Mouse (Mus musculus) ovary, adult 18-20 months (tissue): ENCODE results near the gene Pi4kb.
A peak's percentile ranks its signal among the peaks of the same experiment; 100 is the strongest.
"Not testable (repeated sequence)": the region's sequence is repeated elsewhere in the genome, so short reads cannot be mapped to it uniquely, and the experiment has no call there.

Experiments used
- DNase-seq: peaks from one replicate; pipeline ENCODE4 v3.0.0; 2022; ENCODE audit warnings: low spot score, mixed read lengths

The Pi4kb gene

DNA sequence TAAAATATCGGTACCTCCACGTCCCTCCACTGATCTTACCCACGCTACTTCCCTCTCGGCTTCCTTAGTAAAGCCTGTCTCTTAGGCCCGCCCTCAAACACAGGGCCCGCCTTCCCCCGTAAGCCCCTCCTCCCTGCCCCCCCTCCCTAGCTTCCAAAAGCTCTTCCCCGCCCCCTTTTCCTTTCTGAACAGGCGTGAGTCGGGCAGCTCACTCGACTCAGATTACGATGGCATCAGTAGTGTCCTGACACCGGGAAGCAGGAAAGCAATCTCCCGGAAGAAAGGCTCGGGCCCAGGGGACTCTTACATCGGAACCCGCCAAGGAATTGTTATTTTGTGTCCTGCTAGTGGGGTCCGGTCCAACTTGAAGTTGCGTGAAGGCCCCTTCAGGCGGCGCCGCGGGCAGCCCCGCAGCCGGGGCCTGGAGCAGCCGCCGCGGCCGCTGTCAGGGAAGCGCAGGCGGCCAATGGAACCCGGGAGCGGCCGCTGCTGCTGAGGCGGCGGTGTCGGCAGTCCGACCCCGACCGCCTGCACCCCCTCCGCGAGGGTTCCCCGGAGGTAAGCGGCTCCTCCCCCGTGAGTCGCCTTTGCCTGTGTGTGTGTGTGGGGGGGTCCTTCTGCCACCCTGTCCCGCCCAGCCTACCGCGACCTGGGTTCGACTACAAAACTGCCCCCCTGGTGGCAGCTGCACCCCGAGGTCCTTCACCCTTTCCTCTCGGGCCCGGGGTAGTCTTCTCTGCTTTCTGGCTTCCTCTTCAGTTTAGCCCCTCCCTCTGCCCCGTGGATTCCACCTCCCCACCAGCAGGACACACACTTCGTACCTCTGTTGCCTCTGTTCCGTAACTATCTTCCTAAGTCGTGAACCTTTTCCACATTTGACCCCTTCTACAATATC lies at the start of gene Pi4kb:
Pi4kb (plus strand) TSS at position 204 of the 895 bp plus-strand sequence.
- peak; percentile 70 for DNase-seq

DNA sequence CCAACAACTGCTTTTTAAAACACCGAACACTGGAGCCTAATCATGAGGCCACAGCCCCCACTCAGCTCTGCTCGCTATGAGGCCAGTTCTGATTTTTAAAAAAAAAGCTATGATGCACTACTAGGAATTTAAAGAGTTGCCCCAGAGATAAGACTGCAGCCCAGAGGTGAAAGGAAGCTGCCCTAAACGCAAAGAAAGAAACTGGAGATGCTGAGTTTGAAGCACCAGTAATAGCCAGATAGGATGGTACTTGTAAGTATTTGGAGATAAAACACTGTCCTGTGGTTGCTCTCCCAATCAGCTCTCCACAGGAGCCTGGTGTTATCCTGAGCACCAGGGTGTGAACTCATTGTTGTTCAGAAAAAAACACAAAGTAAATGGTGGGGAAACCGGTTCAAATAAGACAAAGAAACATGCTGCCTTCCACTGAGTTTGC lies 48.2 kb upstream of the Pi4kb start:
- not testable (repeated sequence) for DNase-seq

DNA sequence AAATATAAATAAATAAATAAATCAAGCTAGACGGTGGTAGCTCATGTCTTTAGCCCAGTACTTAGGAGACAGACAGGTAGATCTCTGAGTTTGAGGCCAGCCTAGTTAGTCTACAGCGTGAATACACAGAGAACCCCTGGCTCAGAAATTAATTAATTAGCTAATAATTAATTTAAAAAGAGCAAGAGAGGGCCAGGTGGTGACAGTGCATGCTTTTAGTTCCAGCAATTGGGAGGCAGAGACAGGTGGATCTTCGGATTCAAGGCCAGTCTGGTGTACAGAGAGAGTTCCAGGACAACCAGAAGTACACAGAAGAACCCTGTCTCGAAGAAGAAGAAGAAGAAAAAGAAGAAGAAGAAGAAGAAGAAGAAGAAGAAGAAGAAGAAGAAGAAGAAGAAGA lies 45.6 kb upstream of the Pi4kb start:
- not testable (repeated sequence) for DNase-seq

DNA sequence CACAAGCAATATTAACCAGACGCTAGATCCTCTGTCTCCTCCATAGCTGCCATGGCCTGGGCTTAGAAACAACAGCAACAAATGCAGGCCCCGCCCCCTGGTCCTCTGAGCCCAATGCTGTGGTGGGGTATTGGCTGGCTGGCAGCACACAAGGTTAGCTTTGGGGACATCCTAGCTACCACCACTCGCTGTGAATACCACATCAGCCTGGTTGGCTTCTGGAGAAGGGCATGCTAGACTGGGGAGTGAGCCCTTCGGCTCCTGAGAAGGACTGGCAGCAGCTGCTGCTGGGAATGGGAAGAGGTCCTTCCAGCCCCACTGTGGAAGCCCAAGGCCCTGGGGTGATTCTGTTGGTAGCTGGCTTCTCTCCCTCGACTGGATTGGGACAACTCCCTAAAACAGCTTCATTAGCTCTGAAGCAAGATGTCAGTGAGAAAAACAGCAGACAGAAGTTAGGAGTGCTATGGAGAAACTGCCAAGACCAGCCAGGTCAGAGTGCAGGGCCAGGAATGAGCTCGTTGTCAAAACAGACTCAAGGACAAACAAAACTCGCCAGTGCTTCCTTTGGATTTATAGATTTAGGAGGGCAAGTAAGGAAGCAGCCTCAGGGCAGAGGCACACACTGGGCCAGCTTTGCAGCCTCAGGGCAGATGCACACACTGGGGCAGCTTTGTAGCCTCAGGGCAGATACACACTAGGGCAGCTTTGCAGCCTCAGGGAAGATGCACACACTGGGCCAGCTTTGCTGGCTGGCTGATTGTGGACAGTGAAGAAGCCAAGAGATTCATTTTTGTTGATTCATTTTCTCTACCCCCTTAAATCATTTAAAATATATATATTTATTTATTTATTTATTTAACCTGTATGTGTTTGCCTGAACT lies 43.9 kb upstream of the Pi4kb start:
- DNase-seq = peak; percentile 63

DNA sequence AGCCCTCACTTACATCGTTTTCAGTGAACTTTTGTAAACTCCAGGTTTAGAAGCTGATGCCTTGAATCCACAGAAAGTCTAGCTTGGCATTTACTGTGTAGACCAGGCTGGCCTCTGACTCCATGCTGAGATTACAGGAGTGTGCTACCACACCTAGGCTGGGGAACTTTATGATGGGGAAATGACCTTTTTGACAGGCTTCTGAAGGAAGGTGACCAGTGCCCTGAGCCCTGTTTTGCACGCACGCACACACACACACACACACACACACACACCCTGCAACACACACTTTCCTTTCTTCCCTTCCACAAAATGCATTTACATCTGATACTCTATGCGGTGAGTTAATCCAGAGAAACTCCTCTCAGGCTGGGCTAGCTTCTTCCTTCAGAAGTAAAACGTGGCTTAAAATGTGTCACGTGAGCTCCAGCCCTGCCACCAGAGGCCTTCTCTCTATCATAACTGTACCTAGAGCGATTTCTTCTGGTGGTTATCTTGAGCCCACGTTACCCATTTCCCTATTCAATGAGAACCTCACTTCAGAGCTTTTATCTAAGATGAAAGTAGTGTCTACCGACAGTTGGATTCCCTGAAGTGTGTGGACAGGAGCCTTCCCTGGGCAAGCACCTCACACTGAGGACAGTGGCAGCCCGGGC lies 43.0 kb upstream of the Pi4kb start:
- not testable (repeated sequence) for DNase-seq

DNA sequence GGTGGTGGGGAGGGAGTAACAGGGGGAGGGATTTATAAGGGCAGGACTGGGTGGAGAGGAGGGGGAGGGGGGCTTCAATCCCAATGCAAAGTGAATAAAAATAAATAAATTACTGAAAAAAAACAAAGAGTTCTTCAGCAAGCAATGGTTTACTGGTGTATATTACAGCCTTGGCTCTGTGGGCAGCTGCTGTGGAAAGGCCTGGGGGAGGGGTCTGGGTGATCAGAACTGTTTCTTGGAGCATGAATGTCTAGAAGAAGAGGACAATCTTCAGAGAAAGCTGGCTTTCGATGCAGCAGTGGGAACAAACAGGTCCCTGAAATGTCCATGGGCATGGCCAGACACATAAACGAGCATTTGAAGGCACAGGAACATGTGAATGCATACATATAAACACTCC lies 42.3 kb upstream of the Pi4kb start:
- DNase-seq = not testable (repeated sequence)

DNA sequence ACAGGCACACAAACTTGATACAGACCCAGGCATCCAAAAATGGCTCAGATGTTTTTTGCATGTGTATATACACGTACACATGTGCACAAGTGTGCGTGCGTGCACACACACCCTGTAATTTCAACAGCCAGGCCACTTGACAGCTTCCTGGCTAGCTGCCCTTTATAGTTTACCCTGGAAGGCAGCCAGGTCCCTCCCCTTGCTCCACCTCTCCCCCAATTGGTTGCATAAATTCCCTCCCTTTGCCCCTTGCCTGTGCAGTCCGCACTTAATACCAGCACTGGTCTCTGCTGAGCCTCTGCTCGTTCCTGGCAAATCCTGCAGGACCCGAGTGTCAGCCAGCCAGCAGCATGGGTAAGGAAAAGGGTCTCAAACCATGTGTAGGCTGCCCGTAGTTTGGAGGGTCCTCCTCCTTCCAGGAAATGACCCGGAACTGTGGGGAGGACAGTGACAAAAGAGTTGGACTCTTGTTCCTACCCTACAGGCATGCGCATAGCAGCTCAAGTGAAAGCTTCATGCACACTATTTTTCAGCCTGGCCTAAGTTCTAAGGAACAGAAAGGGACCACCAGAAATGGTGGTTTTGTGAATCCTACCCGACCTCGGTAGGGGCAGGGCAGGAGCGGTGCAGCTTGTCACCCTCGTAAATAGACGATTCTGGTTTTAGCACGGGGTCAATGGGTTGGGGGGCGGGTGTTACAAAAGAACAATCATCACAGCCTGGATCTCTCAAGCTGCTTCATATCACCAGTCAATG lies 41.5 kb upstream of the Pi4kb start, which contains the start of gene Selenbp1:
Selenbp1 (plus strand) TSS at position 248 of the 756 bp plus-strand sequence.
- DNase-seq = peak; percentile 76

DNA sequence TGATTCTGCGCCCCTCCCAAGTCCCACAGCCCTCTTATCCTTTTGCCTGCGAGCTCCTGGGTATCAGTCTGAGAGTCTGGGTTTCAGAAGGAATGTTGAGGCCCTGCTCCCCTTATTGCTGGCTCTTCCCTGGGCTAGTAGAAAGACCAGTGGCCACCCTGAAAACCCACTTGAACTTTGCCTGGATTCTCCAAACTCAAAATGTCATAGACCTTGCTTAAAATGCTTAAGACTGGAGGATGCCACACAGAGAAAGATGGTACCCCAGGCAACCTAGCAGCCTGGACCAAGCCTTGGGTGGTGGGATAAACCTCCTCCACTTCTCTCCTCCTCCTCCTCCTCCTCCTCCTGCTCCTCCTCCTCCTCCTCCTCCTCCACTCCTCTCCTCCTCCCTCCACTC lies 40.9 kb upstream of the Pi4kb start:
- DNase-seq = not testable (repeated sequence)

DNA sequence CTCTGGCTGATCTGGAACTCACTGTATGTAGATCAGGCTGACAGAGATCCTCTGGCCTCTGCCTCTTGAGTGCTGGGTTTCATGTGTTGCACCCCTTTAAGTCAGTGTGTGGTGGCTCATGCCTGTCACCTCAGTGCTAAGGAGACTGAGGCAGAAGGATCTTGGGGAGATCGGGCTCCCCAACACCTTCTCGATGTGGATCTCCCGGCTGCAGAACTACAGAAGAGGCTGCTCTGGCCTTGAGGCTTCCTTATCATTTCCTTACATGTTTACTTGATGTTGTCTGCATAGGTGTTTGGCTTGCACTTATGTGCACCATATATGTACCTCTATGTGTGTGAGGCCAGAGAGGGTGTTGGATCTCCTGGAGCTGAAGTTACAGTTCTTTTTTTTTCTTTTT lies 40.0 kb upstream of the Pi4kb start:
- DNase-seq = not testable (repeated sequence)

DNA sequence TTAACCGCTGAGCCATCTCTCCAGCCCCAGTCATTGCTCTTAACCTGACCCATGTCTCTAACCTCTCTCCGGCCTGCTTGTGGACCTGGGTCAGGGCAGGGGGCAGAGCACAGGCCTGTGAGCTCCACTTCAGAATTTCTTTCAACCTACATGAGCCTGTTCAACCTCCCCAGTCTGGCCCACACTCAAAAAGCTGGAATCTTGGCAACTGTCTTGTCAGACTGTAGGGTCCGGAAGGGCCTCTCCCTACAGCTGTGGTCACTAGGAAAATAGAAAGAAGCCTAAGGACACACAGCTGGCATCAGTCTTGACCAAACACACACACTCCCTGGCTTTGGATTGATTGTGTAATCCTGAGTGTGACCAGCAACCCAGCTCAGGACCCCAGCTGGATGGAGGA lies 39.2 kb upstream of the Pi4kb start:
- DNase-seq = peak; percentile 39

DNA sequence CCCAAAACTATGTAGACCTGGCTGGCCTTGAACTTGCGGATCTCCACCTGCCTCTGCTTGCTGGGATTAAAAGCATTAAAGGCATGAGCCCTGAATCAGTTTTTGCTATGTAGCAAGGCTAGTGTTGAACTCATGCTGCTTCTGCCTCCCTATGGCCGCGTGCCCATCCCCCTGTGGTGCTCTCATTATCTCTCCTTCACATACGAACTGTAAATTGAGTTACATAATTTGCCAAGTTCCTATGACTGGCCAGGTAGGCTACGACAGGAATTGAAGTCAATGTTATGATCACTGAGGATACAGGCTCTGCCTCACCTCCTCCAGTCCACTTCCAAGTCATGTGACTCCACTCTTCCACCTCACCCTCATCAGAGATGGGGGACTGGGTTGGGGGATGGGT lies 38.4 kb upstream of the Pi4kb start:
- DNase-seq = not testable (repeated sequence)

DNA sequence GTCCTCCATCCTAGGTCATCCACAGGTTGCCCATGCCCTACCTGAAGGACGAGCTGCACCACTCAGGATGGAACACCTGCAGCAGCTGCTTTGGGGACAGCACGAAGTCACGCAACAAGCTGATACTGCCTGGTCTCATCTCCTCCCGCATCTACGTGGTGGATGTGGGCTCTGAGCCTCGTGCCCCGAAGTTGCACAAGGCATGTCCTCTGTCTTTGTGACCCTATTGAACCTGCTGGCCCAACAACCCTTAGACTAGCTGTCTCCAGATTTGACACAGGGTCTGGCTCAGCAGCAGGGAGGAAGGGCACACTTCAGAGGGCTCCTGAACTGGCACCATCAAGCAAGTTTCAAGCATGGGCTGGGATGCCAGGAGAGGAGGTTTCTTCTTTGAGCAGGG lies 37.3 kb upstream of the Pi4kb start:
- not testable (repeated sequence) for DNase-seq

DNA sequence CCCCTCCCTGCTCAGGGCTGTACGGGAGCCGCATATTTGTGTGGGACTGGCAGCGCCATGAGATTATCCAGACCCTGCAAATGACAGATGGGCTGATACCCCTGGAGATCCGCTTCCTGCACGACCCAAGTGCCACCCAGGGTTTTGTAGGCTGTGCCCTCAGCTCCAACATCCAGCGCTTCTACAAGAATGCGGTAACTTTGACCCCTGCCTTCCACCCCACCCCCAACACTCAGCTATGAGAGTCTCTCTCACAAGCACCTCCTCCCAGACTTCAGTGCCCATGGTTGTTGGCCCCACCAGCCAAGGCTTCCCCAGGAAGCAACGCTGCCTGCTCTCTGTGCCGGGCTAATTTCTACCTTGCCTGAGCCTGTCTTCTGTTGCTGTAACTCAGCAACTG lies 34.5 kb upstream of the Pi4kb start:
- DNase-seq = not testable (repeated sequence)

DNA sequence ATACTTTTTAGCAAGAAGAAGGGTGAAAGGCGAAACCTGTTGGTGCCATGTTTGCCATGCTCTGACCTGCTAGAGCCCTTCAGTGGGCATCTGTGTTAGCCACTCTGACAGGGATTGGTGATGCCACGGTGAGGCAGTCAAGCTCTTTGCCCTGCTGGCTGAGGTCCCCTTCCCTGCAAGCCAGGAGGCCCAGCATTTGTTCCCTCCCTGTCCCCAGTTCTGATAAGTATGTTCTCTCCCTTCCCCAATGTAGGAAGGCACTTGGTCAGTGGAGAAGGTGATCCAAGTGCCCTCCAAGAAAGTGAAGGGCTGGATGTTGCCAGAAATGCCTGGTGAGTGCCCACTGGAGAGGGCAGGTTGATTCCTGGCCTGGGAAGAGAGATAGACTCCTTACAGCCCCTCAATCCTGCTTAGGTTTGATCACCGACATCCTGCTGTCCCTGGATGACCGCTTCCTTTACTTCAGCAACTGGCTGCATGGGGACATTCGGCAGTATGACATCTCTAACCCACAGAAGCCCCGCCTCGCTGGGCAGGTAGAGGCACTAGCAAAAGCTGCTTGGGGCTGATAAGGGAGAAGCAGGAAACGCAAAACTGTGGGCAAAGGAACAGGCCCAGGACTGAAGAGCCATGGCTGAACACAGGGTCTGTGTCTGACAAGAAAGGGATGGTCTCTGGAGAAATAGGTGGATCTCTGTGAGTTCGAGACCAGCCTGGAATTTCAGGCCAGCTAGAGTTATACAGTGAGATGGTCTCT lies 32.1 kb upstream of the Pi4kb start:
- DNase-seq = not testable (repeated sequence)

DNA sequence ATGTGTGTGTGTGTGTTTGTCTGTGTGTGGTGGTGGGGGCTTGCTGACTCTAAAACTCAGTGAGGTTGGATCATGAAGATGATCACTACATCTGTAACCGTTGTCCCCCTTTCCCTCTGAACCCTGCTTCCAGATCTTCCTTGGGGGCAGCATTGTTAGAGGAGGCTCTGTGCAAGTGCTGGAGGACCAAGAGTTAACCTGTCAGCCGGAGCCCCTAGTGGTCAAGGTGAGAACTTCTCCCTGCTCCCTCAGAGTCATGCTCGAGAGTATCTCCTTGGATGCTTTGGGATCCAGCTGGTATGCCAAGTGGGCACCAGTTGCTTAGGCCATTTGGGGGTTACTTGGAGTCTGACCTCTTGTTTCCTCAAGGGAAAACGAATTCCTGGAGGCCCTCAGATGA lies 30.8 kb upstream of the Pi4kb start:
- not testable (repeated sequence) for DNase-seq

DNA sequence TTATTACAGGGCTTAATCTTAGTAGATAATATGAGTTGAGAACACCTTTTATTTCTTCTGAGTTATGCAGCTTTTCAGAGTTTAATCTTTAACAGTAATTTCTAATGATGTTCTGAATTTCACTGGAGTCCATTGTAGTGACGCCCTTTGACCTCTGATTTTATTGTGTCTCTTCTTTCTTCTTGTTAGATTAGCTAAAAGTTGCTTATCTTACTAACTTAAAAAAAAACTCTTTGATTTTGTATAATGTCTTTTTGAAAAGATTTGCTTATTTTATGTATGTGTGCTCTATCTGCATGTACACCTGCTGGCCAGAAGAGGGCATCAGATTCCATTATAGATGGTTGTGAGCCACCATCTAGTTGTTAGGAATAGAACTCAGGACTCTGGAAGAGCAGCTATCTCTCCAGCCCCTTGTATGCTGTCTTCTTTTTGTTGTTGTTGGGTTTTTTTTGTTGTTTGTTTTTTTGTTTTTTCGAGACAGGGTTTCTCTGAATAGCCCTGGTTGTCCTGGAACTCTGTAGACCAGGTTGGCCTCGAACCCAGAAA lies 26.4 kb upstream of the Pi4kb start:
- no peak for DNase-seq

DNA sequence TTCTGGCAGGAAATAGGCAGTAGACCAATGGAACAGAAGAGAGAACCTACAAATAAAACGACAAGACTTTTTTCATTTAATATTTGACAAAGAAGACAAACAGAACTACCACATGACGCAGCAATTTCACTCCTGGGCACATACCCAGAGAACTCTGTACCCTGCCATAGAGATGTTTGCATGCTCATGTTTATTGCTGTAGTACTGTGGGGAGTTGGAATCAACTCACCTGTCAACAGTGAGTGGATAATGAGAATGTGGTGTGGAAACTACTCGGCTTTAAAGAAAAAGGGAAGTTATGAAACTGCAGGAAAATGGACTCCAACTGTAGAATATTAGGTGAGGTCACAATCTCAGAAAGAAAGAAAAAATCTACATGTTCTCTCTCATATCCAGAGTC lies 24.9 kb upstream of the Pi4kb start:
- DNase-seq = no peak

DNA sequence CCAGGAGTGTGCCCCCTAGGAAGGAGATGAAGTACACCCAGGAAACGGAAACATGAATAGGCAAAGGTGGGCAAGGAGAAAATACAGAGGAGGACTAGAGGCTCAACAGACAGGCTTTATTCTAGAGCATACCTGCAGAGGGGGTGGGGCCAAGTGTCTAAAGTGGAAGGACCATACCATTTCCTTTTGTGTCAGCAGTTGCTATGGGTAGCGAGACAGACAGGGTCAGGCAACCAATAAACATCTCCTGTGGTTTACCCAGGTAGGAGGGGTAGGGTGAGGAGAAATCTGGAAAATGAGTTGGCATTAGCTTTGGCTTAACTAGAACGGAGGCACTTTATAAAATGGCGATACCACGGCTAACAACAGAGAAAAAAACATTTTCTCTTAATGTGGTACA lies 21.7 kb upstream of the Pi4kb start:
- no peak for DNase-seq

DNA sequence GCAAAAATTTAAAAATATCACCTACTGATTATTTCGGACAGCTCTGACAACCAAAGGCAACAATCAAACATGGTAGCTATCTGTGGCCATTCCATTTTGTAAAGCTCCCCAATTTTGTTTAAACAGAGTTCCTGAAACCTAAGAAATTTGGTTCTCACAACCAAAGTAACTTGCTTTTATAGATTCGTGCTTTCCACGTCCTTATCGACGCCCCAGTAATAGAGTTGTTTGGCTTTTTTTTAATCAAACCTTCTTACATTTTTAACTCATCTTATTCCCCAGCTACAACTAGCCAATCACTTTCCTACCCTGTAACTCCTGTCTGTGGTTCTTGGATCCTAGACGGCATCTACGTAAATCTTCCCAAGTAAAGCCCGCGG lies 21.2 kb upstream of the Pi4kb start:
- DNase-seq = no peak
